Mouse (Mus musculus): ENCODE results near the gene Slc16a4. TPM values are rescaled to one million over a fixed set of nuclear protein-coding genes. Genes with fewer than 3 reads are reported as not detected.
A peak's percentile ranks its signal among the peaks of the same experiment; 100 is the strongest.

The Slc16a4 gene
- total and polyA plus RNA-seq, 2 experiments from 2014 or later, result 2.3 to 2.9 TPM

GRCm38 (mm10) chr3:107334202-107334934 lies 43.3 kb downstream of the Slc16a4 start:
- 12% methylated on average over 12 of the region's 12 CpGs for WGBS
- no peak for ATAC-seq

DNA sequence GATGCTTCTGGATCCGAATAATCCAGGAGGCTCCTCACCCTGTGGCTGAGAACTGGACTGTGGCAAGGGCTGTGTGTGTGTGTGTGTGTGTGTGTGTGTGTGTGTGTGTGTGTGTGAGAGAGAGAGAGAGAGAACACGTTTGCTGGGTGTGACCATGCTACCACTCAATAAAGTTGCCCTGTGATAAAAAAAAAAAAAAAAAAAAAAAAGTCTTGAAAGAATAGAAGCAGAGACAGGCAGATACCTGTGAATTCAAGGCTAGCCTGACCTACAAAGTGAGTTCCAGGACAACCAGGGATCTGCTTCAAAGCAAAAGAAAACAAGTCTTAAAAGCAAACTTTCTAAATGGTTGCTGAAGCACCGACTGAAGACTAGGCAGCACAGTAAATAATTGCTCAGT lies 52.9 kb downstream of the Slc16a4 start:
- Histone ChIP-seq H3K36me3 (ENCODE audit: insufficient read depth, low read length) (no peaks in the 10 kb centered on the region), H3K9ac (replicated peaks; ENCODE audit: low read length) (no peak overlapping the region), H3K4me1 (ENCODE audit: insufficient read depth, low read length) (no peaks in the 10 kb centered on the region; the same call in 1 of the 2 replicates), H3K9me3 (ENCODE audit: low read length) (no peaks in the 10 kb centered on the region), H3K4me2 (ENCODE audit: low read depth, low read length) (no peak overlapping the region), H3K4me3 (ENCODE audit: low read length) (no peak overlapping the region), H3K27ac (no peak overlapping the region), H3K27me3 (ENCODE audit: insufficient read depth, low read length) (no peaks in the 10 kb centered on the region)
- no peak for DNase-seq (ENCODE audit: low spot score)
- no peak for ATAC-seq
- no peak for TF ChIP-seq CTCF (IDR thresholded peaks at IDR 0.05; ENCODE audit: low read depth)
- 57% methylated on average over 3 of the region's 3 CpGs for WGBS

More at GRCm38 (mm10) chr3:107334202-107334934, 43.3 kb downstream of the Slc16a4 start:
- Histone ChIP-seq H3K36me3 (ENCODE audit: insufficient read depth, low read length) (peaks cover 9% of the 10 kb centered on the region; the same call in 1 of the 2 replicates), H3K9ac (replicated peaks; ENCODE audit: low read length) (peak overlapping the region; percentile 74), H3K27me3 (ENCODE audit: insufficient read depth, low read length) (no peaks in the 10 kb centered on the region), H3K4me2 (ENCODE audit: low read depth, low read length) (peak overlapping the region; percentile 86), H3K9me3 (ENCODE audit: low read length) (no peaks in the 10 kb centered on the region), H3K4me1 (ENCODE audit: insufficient read depth, low read length) (peaks cover 23% of the 10 kb centered on the region; the same call in 1 of the 2 replicates), H3K27ac (peak overlapping the region; percentile 94), H3K4me3 (ENCODE audit: low read length) (peak overlapping the region; percentile 88)
- DNase-seq (ENCODE audit: low spot score), result no peak
- no peak for TF ChIP-seq CTCF (IDR thresholded peaks at IDR 0.05; ENCODE audit: low read depth)

DNA sequence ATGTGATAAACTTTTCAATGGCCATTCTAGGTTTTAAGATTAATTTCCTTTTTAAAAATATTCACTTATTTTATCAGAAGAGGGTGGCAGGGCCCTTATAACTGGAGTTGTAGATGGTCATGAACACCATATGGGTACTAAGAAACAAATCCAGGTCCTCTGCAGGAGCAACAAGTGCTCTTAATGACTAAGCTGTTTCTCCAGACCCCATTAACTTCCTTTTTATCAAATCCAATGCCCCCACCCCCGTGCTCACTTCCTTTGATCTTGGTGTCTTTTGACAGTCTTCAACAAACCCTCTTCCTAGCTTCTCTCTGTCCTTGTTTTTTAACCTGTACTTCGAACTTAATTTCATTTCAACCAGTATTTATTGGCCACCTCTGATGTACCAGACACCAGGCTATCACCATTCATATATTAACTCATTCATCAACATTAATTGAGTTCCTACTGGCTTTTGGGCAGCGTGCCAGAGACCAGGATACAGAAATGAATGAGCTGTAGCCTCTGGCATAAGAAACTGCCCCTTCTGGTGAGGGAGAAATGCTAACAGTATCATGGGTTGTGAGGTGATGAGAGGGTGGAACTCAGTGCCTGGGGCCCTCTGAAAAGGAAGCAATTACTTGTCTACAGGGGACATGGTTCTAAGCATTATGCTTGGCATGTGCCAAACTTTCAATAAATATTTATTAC lies 54.1 kb downstream of the Slc16a4 start:
- ATAC-seq, result no peak

GRCm38 (mm10) chr3:107349006-107349405 lies 58.0 kb downstream of the Slc16a4 start:
- no peak for TF ChIP-seq CTCF (IDR thresholded peaks at IDR 0.05; ENCODE audit: low read depth)
- Histone ChIP-seq H3K4me1 (ENCODE audit: insufficient read depth, low read length) (no peaks in the 10 kb centered on the region; the same call in 1 of the 2 replicates), H3K27ac (no peak overlapping the region), H3K27me3 (ENCODE audit: insufficient read depth, low read length) (no peaks in the 10 kb centered on the region; the same call in 1 of the 2 replicates), H3K4me3 (ENCODE audit: low read length) (no peak overlapping the region), H3K9ac (replicated peaks; ENCODE audit: low read length) (no peak overlapping the region), H3K36me3 (ENCODE audit: insufficient read depth, low read length) (no peaks in the 10 kb centered on the region), H3K4me2 (ENCODE audit: low read depth, low read length) (no peak overlapping the region), H3K9me3 (ENCODE audit: low read length) (no peaks in the 10 kb centered on the region)
- WGBS, result 31% methylated on average over 3 of the region's 3 CpGs
- ATAC-seq, result peak; percentile 89
- peak; percentile 84 for DNase-seq (ENCODE audit: low spot score)

More for the DNA sequence above, 54.1 kb downstream of the Slc16a4 start:
- no peak overlapping the region for H3K4me3 ChIP-seq (ENCODE audit: low read length)
- TF ChIP-seq CTCF (IDR thresholded peaks at IDR 0.05; ENCODE audit: low read depth), result no peak
- H3K9me3 ChIP-seq (ENCODE audit: low read length), result no peaks in the 10 kb centered on the region
- no peaks in the 10 kb centered on the region for H3K27me3 ChIP-seq (ENCODE audit: insufficient read depth, low read length)
- H3K27ac ChIP-seq, result no peak overlapping the region
- 21% methylated on average over 3 of the region's 3 CpGs for WGBS
- no peak overlapping the region for H3K9ac ChIP-seq (replicated peaks; ENCODE audit: low read length)
- peak; percentile 64 for DNase-seq (ENCODE audit: low spot score)
- H3K4me2 ChIP-seq (ENCODE audit: low read depth, low read length), result no peak overlapping the region
- no peaks in the 10 kb centered on the region; the same call in 1 of the 2 replicates for H3K4me1 ChIP-seq (ENCODE audit: insufficient read depth, low read length)
- H3K36me3 ChIP-seq (ENCODE audit: insufficient read depth, low read length), result no peaks in the 10 kb centered on the region

DNA sequence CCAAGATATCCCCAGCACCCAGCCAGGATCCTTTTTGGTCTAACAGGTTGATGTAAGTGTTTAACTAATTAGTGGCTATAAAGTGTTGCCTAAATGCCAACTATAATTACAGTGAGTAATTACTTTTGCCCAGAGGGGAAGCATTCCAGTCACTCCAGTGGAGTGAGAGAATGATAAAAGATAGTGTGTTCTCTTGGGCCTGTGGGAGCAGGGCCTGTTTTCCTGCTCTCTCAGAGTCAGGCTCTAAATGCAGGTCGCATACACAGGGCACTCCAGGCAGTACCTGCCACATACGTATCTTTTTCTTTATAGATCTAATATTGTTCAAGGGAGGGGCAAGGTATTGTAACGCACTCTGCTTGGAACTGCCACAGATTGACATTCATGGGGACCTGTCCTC lies 60.7 kb downstream of the Slc16a4 start:
- H3K9me3 ChIP-seq (ENCODE audit: low read length), result no peaks in the 10 kb centered on the region
- H3K27me3 ChIP-seq (ENCODE audit: insufficient read depth, low read length), result no peaks in the 10 kb centered on the region; the same call in 1 of the 2 replicates
- H3K9ac ChIP-seq (replicated peaks; ENCODE audit: low read length), result no peak overlapping the region
- WGBS, result 68% methylated on average over 3 of the region's 3 CpGs
- H3K4me2 ChIP-seq (ENCODE audit: low read depth, low read length), result no peak overlapping the region
- H3K27ac ChIP-seq, result no peak overlapping the region
- H3K4me1 ChIP-seq (ENCODE audit: insufficient read depth, low read length), result no peaks in the 10 kb centered on the region; the same call in 1 of the 2 replicates
- DNase-seq (ENCODE audit: low spot score) (no peak), ATAC-seq (no peak)
- TF ChIP-seq CTCF (IDR thresholded peaks at IDR 0.05; ENCODE audit: low read depth), result no peak
- no peaks in the 10 kb centered on the region for H3K36me3 ChIP-seq (ENCODE audit: insufficient read depth, low read length)
- H3K4me3 ChIP-seq (ENCODE audit: low read length), result no peak overlapping the region

GRCm38 (mm10) chr3:107355618-107356260 lies 64.7 kb downstream of the Slc16a4 start:
- Histone ChIP-seq H3K27me3 (ENCODE audit: insufficient read depth, low read length) (no peaks in the 10 kb centered on the region; the same call in 1 of the 2 replicates), H3K36me3 (ENCODE audit: insufficient read depth, low read length) (no peaks in the 10 kb centered on the region), H3K4me2 (ENCODE audit: low read depth, low read length) (no peak overlapping the region), H3K4me3 (ENCODE audit: low read length) (no peak overlapping the region), H3K27ac (no peak overlapping the region), H3K9me3 (ENCODE audit: low read length) (no peaks in the 10 kb centered on the region), H3K4me1 (ENCODE audit: insufficient read depth, low read length) (no peaks in the 10 kb centered on the region), H3K9ac (replicated peaks; ENCODE audit: low read length) (no peak overlapping the region)
- DNase-seq (ENCODE audit: low spot score), result no peak
- TF ChIP-seq CTCF (IDR thresholded peaks at IDR 0.05; ENCODE audit: low read depth), result no peak
- ATAC-seq, result no peak
- 94% methylated on average over 5 of the region's 6 CpGs for WGBS

Measured in hindbrain, postnatal 0 days (tissue).